Mouse (Mus musculus) neural tube, embryonic 12.5 days (tissue): ENCODE results near the gene Rbm12. TPM values are rescaled to one million over a fixed set of nuclear protein-coding genes. Genes with fewer than 3 reads are reported as not detected.

ENCODE experiments used
- ATAC-seq: fragments of 200-750 bp; cut with Nextera tagmentation; 2 replicates; pipeline ENCODE4 v1.8.0; 2017; ENCODE audit warnings: low read depth, mild to moderate bottlenecking, moderate TSS enrichment, moderate library complexity; ENCODE audit not compliant: low FRiP score
- H3K27ac ChIP-seq: fragments of 300-500 bp; sonication (generic); 2 replicates; pipeline ENCODE4 v1.5.1; 2016
- H3K27me3 ChIP-seq: fragments of 300-500 bp; sonication (generic); replicated peaks from 2 replicates; pipeline ENCODE4 v1.6.1; 2016; ENCODE audit warnings: mild to moderate bottlenecking
- H3K36me3 ChIP-seq: fragments of 300-500 bp; sonication (generic); 2 replicates; pipeline ENCODE4 v1.6.1; 2016; ENCODE audit warnings: mild to moderate bottlenecking
- H3K4me1 ChIP-seq: fragments of 300-500 bp; sonication (generic); 2 replicates; pipeline ENCODE4 v1.6.1; 2016
- H3K4me2 ChIP-seq: fragments of 300-500 bp; sonication (generic); replicated peaks from 2 replicates; pipeline ENCODE4 v1.6.1; 2016; ENCODE audit warnings: mild to moderate bottlenecking
- H3K4me3 ChIP-seq: fragments of 300-500 bp; sonication (generic); 2 replicates; pipeline ENCODE4 v1.5.1; 2016
- H3K9ac ChIP-seq: fragments of 300-500 bp; sonication (generic); 2 replicates; pipeline ENCODE4 v1.6.1; 2016; ENCODE audit warnings: mild to moderate bottlenecking
- H3K9me3 ChIP-seq: fragments of 300-500 bp; sonication (generic); 2 replicates; pipeline ENCODE4 v1.6.1; 2016; ENCODE audit warnings: mild to moderate bottlenecking
- WGBS: fragments of 180-500 bp; shearing (Covaris S2); methylation state at CpG from one replicate; pipeline ENCODE4 v1.1.7; 2016; 5-methylcytosine and 5-hydroxymethylcytosine counted together
- polyA plus RNA-seq: library from polyadenylated mRNA; unstranded; fragments of >200 nt; fragmentation: Nextera tagmentation; extraction: Ambion mirVana; gene quantifications from 2 replicates; pipeline ENCODE4 v1.2.1, GENCODE M21; 2016

The Rbm12 gene
- 31.8 and 48.5 TPM in 2 replicates for polyA plus RNA-seq

GRCm38 (mm10) chr2:156111358-156112079, at the start of gene Rbm12, which contains the start of gene Cpne1:
Gene Rbm12 (minus strand): TSS chr2:156111978.
Gene Cpne1 (minus strand): TSS chr2:156111965.
- H3K4me2 ChIP-seq = peak within 1 kb of the TSS; percentile 61
- no peaks in the 10 kb centered on the region for H3K36me3 ChIP-seq
- peaks cover 9% of the 10 kb centered on the region; the same call in 1 of the 2 replicates for H3K4me1 ChIP-seq
- H3K9ac ChIP-seq = peak within 1 kb of the TSS; percentile 97
- peak within 1 kb of the TSS; percentile 79 for H3K27ac ChIP-seq
- peak within 1 kb of the TSS; percentile 89 for H3K4me3 ChIP-seq
- no peaks in the 10 kb centered on the region for H3K9me3 ChIP-seq
- under 1% methylated on average over 73 of the region's 74 CpGs for WGBS
- H3K27me3 ChIP-seq = no peaks in the 10 kb centered on the region
- ATAC-seq = peak; percentile 89

- Histone ChIP-seq H3K4me1 (no peaks in the 10 kb centered on the region), H3K4me3 (no peak overlapping the region), H3K9me3 (no peaks in the 10 kb centered on the region), H3K36me3 (peaks cover 65% of the 10 kb centered on the region), H3K27ac (no peak overlapping the region), H3K9ac (no peak overlapping the region), H3K4me2 (no peak overlapping the region), H3K27me3 (no peaks in the 10 kb centered on the region)
- no peak for ATAC-seq
These were observed 39.8 kb upstream of the Rbm12 start for GRCm38 (mm10) chr2:156151538-156151937.

- Histone ChIP-seq H3K4me1 (peaks cover 12% of the 10 kb centered on the region), H3K4me3 (no peak overlapping the region), H3K4me2 (no peak overlapping the region), H3K36me3 (peaks cover 44% of the 10 kb centered on the region), H3K9me3 (no peaks in the 10 kb centered on the region), H3K27me3 (no peaks in the 10 kb centered on the region), H3K9ac (no peak overlapping the region), H3K27ac (no peak overlapping the region)
- WGBS = 94% methylated on average over 3 of the region's 3 CpGs
- ATAC-seq = no peak
These were observed 35.6 kb upstream of the Rbm12 start for GRCm38 (mm10) chr2:156147316-156147915.

GRCm38 (mm10) chr2:156146272-156146989, 34.7 kb upstream of the Rbm12 start:
- no peak for ATAC-seq
- Histone ChIP-seq H3K9me3 (no peaks in the 10 kb centered on the region), H3K27me3 (no peaks in the 10 kb centered on the region), H3K4me2 (no peak overlapping the region), H3K36me3 (peaks cover 44% of the 10 kb centered on the region), H3K4me3 (no peak overlapping the region), H3K9ac (no peak overlapping the region), H3K4me1 (peaks cover 12% of the 10 kb centered on the region), H3K27ac (no peak overlapping the region)
- 77% methylated on average over 5 of the region's 5 CpGs for WGBS

- no peak for ATAC-seq
- H3K27ac ChIP-seq = no peak overlapping the region
- no peak overlapping the region for H3K4me3 ChIP-seq
- H3K9me3 ChIP-seq = no peaks in the 10 kb centered on the region
- WGBS = 67% methylated on average over 11 of the region's 11 CpGs
- H3K27me3 ChIP-seq = no peaks in the 10 kb centered on the region
- peaks cover 12% of the 10 kb centered on the region for H3K4me1 ChIP-seq
- H3K9ac ChIP-seq = no peak overlapping the region
- H3K36me3 ChIP-seq = peaks cover 38% of the 10 kb centered on the region
- H3K4me2 ChIP-seq = peak overlapping the region; percentile 74
These were observed 33.8 kb upstream of the Rbm12 start for GRCm38 (mm10) chr2:156145486-156146130.

- peak; percentile 99 for ATAC-seq
- H3K9ac ChIP-seq = peak within 1 kb of the TSS; percentile 81
- H3K27me3 ChIP-seq = no peaks in the 10 kb centered on the region
- peaks cover 12% of the 10 kb centered on the region for H3K4me1 ChIP-seq
- under 1% methylated on average over 70 of the region's 70 CpGs for whole genome bisulfite sequencing
- no peaks in the 10 kb centered on the region for H3K9me3 ChIP-seq
- H3K27ac ChIP-seq = peak within 1 kb of the TSS; percentile 86
- H3K36me3 ChIP-seq = peaks cover 29% of the 10 kb centered on the region
- peak within 1 kb of the TSS; percentile 74 for H3K4me2 ChIP-seq
- peak within 1 kb of the TSS; percentile 75 for H3K4me3 ChIP-seq
These were observed 32.4 kb upstream of the Rbm12 start, which contains the start of the genes Romo1 and Nfs1 for GRCm38 (mm10) chr2:156143953-156144724. Gene Romo1 (plus strand): TSS chr2:156144039. Gene Nfs1 (minus strand): TSS chr2:156144186.

GRCm38 (mm10) chr2:156143367-156143766, 31.6 kb upstream of the Rbm12 start:
- peak overlapping the region; percentile 74 for H3K4me2 ChIP-seq
- peak; percentile 10; the same call in 1 of the 2 replicates for ATAC-seq
- H3K4me1 ChIP-seq = peaks cover 12% of the 10 kb centered on the region
- peak overlapping the region; percentile 86 for H3K27ac ChIP-seq
- H3K9ac ChIP-seq = peak overlapping the region; percentile 81
- peaks cover 26% of the 10 kb centered on the region for H3K36me3 ChIP-seq
- H3K27me3 ChIP-seq = no peaks in the 10 kb centered on the region
- H3K9me3 ChIP-seq = no peaks in the 10 kb centered on the region
- WGBS = 2% methylated on average over 16 of the region's 16 CpGs
- peak overlapping the region; percentile 75 for H3K4me3 ChIP-seq

- no peak for ATAC-seq
- H3K9me3 ChIP-seq = no peaks in the 10 kb centered on the region
- WGBS = 80% methylated on average over 2 of the region's 2 CpGs
- H3K4me2 ChIP-seq = peak overlapping the region; percentile 74
- peak overlapping the region; percentile 75; the same call in 1 of the 2 replicates for H3K4me3 ChIP-seq
- H3K4me1 ChIP-seq = peaks cover 12% of the 10 kb centered on the region
- H3K36me3 ChIP-seq = peaks cover 20% of the 10 kb centered on the region
- H3K27me3 ChIP-seq = no peaks in the 10 kb centered on the region
- peak overlapping the region; percentile 81; the same call in 1 of the 2 replicates for H3K9ac ChIP-seq
- no peak overlapping the region for H3K27ac ChIP-seq
These were observed 31.0 kb upstream of the Rbm12 start for GRCm38 (mm10) chr2:156142820-156143219.

GRCm38 (mm10) chr2:156135695-156136094, 23.9 kb upstream of the Rbm12 start:
- H3K9ac ChIP-seq = no peak overlapping the region

GRCm38 (mm10) chr2:156134161-156134560, 22.4 kb upstream of the Rbm12 start:
- Histone ChIP-seq H3K27me3 (no peaks in the 10 kb centered on the region), H3K36me3 (0 out of 2 replicates have a peak, but pooled peaks cover 17% of the 10 kb centered on the region), H3K4me2 (no peak overlapping the region), H3K4me3 (no peak overlapping the region), H3K4me1 (no peaks in the 10 kb centered on the region), H3K9me3 (no peaks in the 10 kb centered on the region), H3K9ac (no peak overlapping the region), H3K27ac (no peak overlapping the region)
- 88% methylated on average over 5 of the region's 5 CpGs for WGBS
- no peak for ATAC-seq

More at GRCm38 (mm10) chr2:156135695-156136094, 23.9 kb upstream of the Rbm12 start:
- Histone ChIP-seq H3K4me2 (no peak overlapping the region), H3K36me3 (peaks cover 17% of the 10 kb centered on the region; the same call in 1 of the 2 replicates), H3K27ac (no peak overlapping the region), H3K9me3 (no peaks in the 10 kb centered on the region), H3K4me3 (no peak overlapping the region), H3K27me3 (no peaks in the 10 kb centered on the region), H3K4me1 (no peaks in the 10 kb centered on the region)
- ATAC-seq = no peak
- 90% methylated on average over 6 of the region's 6 CpGs for WGBS

- no peaks in the 10 kb centered on the region for H3K9me3 ChIP-seq
- 96% methylated on average over 5 of the region's 5 CpGs for WGBS
- H3K4me1 ChIP-seq = no peaks in the 10 kb centered on the region
- no peaks in the 10 kb centered on the region for H3K27me3 ChIP-seq
- H3K36me3 ChIP-seq = peaks cover 24% of the 10 kb centered on the region
- H3K4me3 ChIP-seq = no peak within 1 kb of the TSS
- no peak within 1 kb of the TSS for H3K4me2 ChIP-seq
- no peak within 1 kb of the TSS for H3K27ac ChIP-seq
- no peak for ATAC-seq
- no peak within 1 kb of the TSS for H3K9ac ChIP-seq
These were observed 15.2 kb upstream of the Rbm12 start, which contains the start of gene Gm28036 for GRCm38 (mm10) chr2:156126992-156127391. Gene Gm28036 (minus strand): TSS chr2:156127092.
